Mouse (Mus musculus) small intestine, adult 2 months (tissue): ENCODE data around the gene 4931409K22Rik. TPM values are rescaled to one million over a fixed set of nuclear protein-coding genes. Genes with fewer than 3 reads are reported as not detected.

ENCODE experiments used
- H3K27ac ChIP-seq: fragments of 200-500 bp; 2 replicates; pipeline ENCODE4 v1.5.1; 2012; ENCODE audit warnings: low read depth, low read length, control low read depth, inconsistent platforms; ENCODE audit not compliant: insufficient read depth
- H3K27me3 ChIP-seq: fragments of 200-500 bp; 2 replicates; pipeline ENCODE4 v1.6.1; 2012; ENCODE audit warnings: mild to moderate bottlenecking, moderate library complexity, low read length, inconsistent platforms; ENCODE audit not compliant: control insufficient read depth, insufficient read depth
- H3K36me3 ChIP-seq: fragments of 200-500 bp; 2 replicates; pipeline ENCODE4 v1.6.1; 2012; ENCODE audit warnings: mild to moderate bottlenecking, low read length, control low read depth, inconsistent platforms; ENCODE audit not compliant: control insufficient read depth, insufficient read depth
- H3K4me1 ChIP-seq: fragments of 200-500 bp; 2 replicates; pipeline ENCODE4 v1.6.1; 2012; ENCODE audit warnings: low read length, inconsistent platforms, mixed read lengths; ENCODE audit not compliant: control insufficient read depth, insufficient read depth, insufficient read length
- H3K4me3 ChIP-seq: fragments of 200-500 bp; 2 replicates; pipeline ENCODE4 v1.5.1; 2012; ENCODE audit warnings: low read depth, mild to moderate bottlenecking, control low read depth, inconsistent platforms, low read length, moderate library complexity
- CTCF ChIP-seq: fragments of 200-500 bp; IDR thresholded peaks from 2 replicates; pipeline ENCODE4 v1.5.1; 2012; ENCODE audit warnings: low read depth, mild to moderate bottlenecking, control low read depth, inconsistent platforms, low read length, moderate library complexity, mixed read lengths; ENCODE audit not compliant: insufficient replicate concordance, insufficient read length; ENCODE audit errors: extremely low read depth
- POLR2A ChIP-seq: fragments of 200-500 bp; IDR thresholded peaks from 2 replicates; pipeline ENCODE4 v1.6.1; 2012; ENCODE audit warnings: low read depth, mild to moderate bottlenecking, control low read depth, inconsistent platforms, low read length, moderate library complexity
- WGBS: fragments of 180-500 bp; shearing (Covaris S2); methylation state at CpG from one replicate; pipeline ENCODE4 v1.1.7; 2018; 5-methylcytosine and 5-hydroxymethylcytosine counted together
- polyA plus RNA-seq: library from polyadenylated mRNA; depleted of rRNA; stranded (reverse); fragments of >200 nt; gene quantifications from 2 replicates; pipeline ENCODE4 v1.2.3, GENCODE M21; 2012

Gene 4931409K22Rik
- polyA plus RNA-seq, 1 experiment, result not detected

DNA sequence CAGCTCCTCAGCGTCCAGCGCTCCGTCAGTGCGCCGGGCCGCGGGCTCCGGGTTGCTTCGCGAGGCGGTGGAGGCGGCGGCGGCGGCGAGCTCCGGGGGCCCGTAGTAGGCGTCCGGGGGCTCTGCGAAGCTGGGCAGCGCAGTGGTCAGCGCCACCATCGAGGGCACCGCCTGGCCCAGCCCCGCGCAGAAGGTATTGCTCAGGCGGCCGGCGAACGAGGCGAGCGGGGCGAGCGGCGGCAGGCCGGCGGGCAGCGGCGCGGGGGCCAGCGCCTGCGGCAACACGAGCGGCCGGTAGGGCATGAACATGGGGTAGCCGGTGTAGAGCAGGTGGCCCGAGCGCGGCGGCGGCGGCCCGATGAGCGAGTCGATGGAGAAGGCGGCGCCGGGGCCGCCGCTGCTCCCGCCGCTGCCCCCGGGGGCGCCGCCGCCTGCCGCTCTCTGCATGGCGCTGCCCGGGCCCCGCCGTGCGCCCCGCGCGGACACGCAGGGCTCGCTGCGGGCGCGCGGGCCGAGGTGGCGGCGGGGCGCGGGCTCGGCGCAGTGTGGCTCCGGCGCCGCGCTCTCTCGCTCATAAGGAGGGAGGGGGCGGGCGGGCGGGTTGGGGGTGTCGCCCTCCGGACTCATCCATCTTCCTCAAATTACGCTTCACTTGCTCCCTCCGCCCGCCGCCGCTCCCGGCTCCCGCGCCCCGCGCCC, 30.3 kb downstream of the 4931409K22Rik start:
- Histone ChIP-seq H3K36me3 (no peaks in the 10 kb centered on the region), H3K27ac (no peak overlapping the region), H3K4me1 (peaks cover 4% of the 10 kb centered on the region; the same call in 1 of the 2 replicates), H3K4me3 (peak overlapping the region; percentile 34), H3K27me3 (peaks cover 52% of the 10 kb centered on the region)
- no peak for TF ChIP-seq CTCF
- WGBS, result under 1% methylated on average over 100 of the region's 109 CpGs

DNA sequence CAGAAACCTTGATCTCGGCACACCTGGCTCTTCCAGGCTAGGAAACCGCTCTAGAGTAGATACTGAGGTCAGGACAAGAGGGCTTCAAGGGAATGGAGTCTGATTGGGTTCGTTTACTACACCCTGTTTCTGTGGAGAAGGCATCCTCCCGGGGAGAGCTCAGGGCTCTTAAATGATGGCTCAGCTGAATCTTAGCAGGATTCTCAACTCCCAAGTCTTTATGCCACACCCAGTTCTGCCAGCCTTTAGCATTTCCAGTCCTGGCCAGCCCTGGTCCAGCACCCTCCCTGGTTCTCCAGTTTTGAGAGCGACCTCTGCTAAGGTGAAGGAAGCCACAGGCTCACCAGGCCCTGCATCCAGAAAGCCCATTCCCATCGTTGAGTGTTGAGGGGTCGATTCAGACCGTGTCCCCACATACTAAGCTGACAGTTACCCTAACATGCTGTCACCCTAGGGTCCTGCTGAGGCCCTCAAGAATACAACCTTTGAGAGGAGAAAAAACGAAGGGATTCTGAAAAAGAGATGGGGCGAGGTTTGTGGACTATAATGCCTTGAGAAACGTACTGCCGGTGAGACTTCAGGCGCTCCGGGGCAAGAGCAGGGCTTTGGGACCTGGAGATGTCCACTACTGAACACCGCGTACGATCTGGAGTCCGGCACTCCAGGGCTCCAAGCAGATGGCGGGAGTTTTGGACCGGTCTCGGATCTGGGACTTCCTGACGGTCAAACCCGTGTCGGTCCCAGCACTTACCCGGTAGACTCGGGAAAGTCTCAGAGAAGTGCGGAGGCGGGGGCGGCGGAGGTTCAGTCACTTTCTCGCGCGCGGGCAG, 31.0 kb downstream of the 4931409K22Rik start:
- H3K4me3 ChIP-seq, result no peak overlapping the region
- peaks cover 4% of the 10 kb centered on the region; the same call in 1 of the 2 replicates for H3K4me1 ChIP-seq
- no peaks in the 10 kb centered on the region for H3K36me3 ChIP-seq
- H3K27ac ChIP-seq, result no peak overlapping the region
- 7% methylated on average over 34 of the region's 34 CpGs for WGBS
- TF ChIP-seq POLR2A, result no peak
- TF ChIP-seq CTCF, result no peak
- peaks cover 52% of the 10 kb centered on the region for H3K27me3 ChIP-seq

DNA sequence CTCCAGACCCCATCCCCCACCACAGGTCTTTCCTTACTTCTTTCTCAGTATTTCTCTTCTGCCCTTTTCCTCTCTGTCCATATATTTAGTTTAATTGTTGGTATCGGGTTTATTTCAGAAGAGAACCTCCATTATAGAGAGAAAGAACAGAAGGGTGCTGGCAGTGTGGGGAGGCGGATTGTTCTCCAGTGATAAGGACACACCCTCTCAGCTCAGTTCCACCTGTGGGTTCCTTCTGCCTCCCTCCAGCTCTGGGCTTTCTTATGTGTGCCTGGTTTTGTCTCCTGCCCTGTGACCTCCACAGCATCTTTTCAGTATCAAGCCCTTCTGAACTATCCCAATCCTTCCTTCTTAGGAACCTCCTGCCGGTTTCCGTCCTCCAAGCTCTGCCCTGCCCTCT, 32.1 kb downstream of the 4931409K22Rik start:
- Histone ChIP-seq H3K27ac (no peak overlapping the region), H3K4me1 (peaks cover 4% of the 10 kb centered on the region; the same call in 1 of the 2 replicates), H3K27me3 (peaks cover 52% of the 10 kb centered on the region), H3K36me3 (no peaks in the 10 kb centered on the region), H3K4me3 (no peak overlapping the region)
- TF ChIP-seq POLR2A, result no peak
- no peak for TF ChIP-seq CTCF
- 18% methylated on average over 4 of the region's 4 CpGs for WGBS

DNA sequence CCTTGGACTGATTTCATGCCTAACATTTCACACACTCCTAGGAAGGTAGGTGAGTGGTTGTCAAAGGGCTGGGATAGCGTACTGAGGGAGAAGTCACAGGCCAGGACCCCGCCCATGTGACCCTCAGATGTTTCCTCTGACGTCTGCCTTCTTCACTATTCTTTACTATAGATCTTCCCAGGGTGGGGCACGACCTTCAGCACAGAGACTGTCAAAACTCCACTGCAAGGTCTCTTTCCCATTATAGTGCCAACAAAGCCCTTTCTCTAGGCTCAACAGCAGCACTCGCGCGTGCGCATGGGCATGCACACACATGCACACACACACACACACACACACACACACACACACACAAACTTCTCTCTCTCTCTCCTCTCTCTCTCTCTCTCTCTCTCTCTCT, 32.8 kb downstream of the 4931409K22Rik start:
- TF ChIP-seq CTCF, result no peak
- H3K27me3 ChIP-seq, result peaks cover 52% of the 10 kb centered on the region
- H3K27ac ChIP-seq, result no peak overlapping the region
- WGBS, result 50% methylated on average over 8 of the region's 8 CpGs
- H3K36me3 ChIP-seq, result no peaks in the 10 kb centered on the region
- H3K4me1 ChIP-seq, result peaks cover 4% of the 10 kb centered on the region; the same call in 1 of the 2 replicates
- no peak overlapping the region for H3K4me3 ChIP-seq

DNA sequence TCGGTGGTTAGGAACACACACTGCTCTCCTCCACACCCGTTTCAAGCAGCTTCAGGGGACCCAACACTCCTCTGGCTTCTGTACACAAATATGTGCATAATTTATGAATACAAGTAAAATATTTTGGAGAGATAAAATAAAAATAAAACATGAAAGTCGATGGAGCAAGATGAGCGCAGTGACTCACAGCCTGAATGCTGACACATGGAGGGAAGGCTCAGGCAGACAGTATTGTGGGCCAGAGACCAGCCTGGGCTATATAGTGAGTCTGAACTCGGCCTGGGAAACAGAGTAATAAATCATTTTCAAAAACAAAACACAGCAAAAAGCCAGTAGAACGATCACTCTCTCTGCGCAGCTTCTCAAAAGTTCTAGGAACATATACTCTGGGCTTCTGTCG, 35.2 kb downstream of the 4931409K22Rik start:
- Histone ChIP-seq H3K4me3 (no peak overlapping the region), H3K27ac (no peak overlapping the region), H3K4me1 (0 out of 2 replicates have a peak, but pooled peaks cover 2% of the 10 kb centered on the region), H3K36me3 (no peaks in the 10 kb centered on the region), H3K27me3 (peaks cover 40% of the 10 kb centered on the region)
- no peak for TF ChIP-seq POLR2A
- TF ChIP-seq CTCF, result no peak
- WGBS, result 48% methylated on average over 8 of the region's 8 CpGs

DNA sequence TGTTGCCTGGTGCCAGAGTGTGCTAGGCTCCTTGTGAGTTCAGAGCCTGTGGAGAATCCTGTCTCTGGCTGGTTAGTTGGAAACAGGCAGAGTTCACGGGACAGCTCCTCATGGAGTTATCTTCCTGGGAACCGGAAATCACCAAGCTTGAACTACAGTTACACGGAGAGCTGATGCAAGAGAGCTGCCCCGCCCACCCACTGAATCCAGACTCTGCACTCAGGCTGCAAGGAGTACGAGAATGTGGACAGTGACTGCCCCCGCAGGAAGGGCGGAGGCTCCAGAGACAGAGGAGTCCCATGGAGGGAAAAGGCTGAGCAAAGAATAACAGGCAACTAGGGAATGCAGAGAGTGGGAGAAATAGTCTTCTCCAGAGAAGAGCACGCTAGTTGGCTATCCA, 44.3 kb downstream of the 4931409K22Rik start:
- H3K27ac ChIP-seq, result no peak overlapping the region
- no peaks in the 10 kb centered on the region for H3K36me3 ChIP-seq
- WGBS, result 23% methylated on average over 8 of the region's 8 CpGs
- no peak for TF ChIP-seq POLR2A
- TF ChIP-seq CTCF, result no peak
- 0 out of 2 replicates have a peak, but pooled peaks cover under 1% of the 10 kb centered on the region for H3K27me3 ChIP-seq
- H3K4me1 ChIP-seq, result no peaks in the 10 kb centered on the region
- no peak overlapping the region for H3K4me3 ChIP-seq

DNA sequence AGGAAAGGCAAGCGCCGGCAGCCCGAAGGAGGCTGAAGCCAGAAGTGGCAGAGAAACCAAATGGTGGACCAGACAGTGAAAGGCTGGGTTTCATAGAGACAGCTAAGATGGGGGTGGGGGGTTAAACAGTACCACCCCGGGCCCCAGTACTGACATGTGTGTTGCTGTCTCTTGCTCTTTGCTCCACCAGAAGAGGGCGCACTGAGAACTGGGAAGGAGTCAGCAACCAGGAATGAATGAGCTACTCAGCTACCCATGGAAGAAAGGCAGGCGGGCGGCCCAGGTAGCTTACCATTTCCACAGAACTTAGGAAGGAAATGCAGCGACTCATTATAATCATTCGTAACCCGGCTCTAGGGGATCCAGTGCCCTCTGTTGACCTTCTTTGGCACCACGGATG, 46.0 kb downstream of the 4931409K22Rik start:
- TF ChIP-seq CTCF, result peak; percentile 56; the same call in 1 of the 2 replicates
- TF ChIP-seq POLR2A, result no peak
- no peak overlapping the region for H3K27ac ChIP-seq
- H3K4me1 ChIP-seq, result no peaks in the 10 kb centered on the region
- H3K27me3 ChIP-seq, result no peaks in the 10 kb centered on the region
- no peaks in the 10 kb centered on the region for H3K36me3 ChIP-seq
- no peak overlapping the region for H3K4me3 ChIP-seq
- WGBS, result 37% methylated on average over 11 of the region's 11 CpGs
